Mouse (Mus musculus) C2C12 (cell line): ENCODE data around the gene Hpse2.

ENCODE experiments used
- CEBPB ChIP-seq: IDR thresholded peaks from one replicate; pipeline ENCODE4 v1.6.1; 2011; ENCODE audit warnings: low read depth, mild to moderate bottlenecking, control low read depth, moderate library complexity
- CTCF ChIP-seq: IDR thresholded peaks from one replicate; pipeline ENCODE4 v1.5.1; 2011; ENCODE audit not compliant: control insufficient read depth, insufficient read depth, insufficient read length

GRCm38 (mm10) chr19:42936661-42937193 lies 451.4 kb downstream of the Hpse2 start:
- no peak for TF ChIP-seq CTCF
- TF ChIP-seq CEBPB: no peak
